Mouse (Mus musculus): ENCODE measurements around the gene Zswim4. TPM values are rescaled to one million over a fixed set of nuclear protein-coding genes. Genes with fewer than 3 reads are reported as not detected.
"Not testable (repeated sequence)": the region's sequence is repeated elsewhere in the genome, so short reads cannot be mapped to it uniquely, and the experiment has no call there.

Gene Zswim4
- 10.9 and 11.5 TPM in 2 replicates for polyA plus RNA-seq (2014; fragmentation: Nextera tagmentation; extraction: Ambion mirVana)

GRCm38 (mm10) chr8:84236998-84237473 is at the start of gene Zswim4:
Gene Zswim4, minus strand, starts transcription at chr8:84237055.
- Histone ChIP-seq H3K36me3 (ENCODE audit: control insufficient read depth, insufficient read depth, low read length) (peaks cover 11% of the 10 kb centered on the region; the same call in 1 of the 2 replicates), H3K4me1 (replicated peaks; ENCODE audit: control insufficient read depth, insufficient read depth, low read length) (peaks cover 10% of the 10 kb centered on the region), H3K9ac (ENCODE audit: low read length) (peak within 1 kb of the TSS; percentile 95), H3K27ac (ENCODE audit: low read depth) (peak within 1 kb of the TSS; percentile 79), H3K4me3 (ENCODE audit: low read depth, low read length) (peak within 1 kb of the TSS; percentile 93), H3K9me3 (ENCODE audit: control insufficient read depth, low read length) (no peaks in the 10 kb centered on the region), H3K4me2 (ENCODE audit: low read length) (peak within 1 kb of the TSS; percentile 57), H3K27me3 (replicated peaks; ENCODE audit: control insufficient read depth, insufficient read depth, low read length) (no peaks in the 10 kb centered on the region)
- DNase-seq (ENCODE audit: low spot score) (peak; percentile 100), ATAC-seq (replicated peaks; ENCODE audit: low FRiP score, low TSS enrichment, low read depth) (peak; percentile 99)
- WGBS, result under 1% methylated on average over 35 of the region's 35 CpGs

- H3K27me3 ChIP-seq (replicated peaks; ENCODE audit: control insufficient read depth, insufficient read depth, low read length); ATAC-seq (replicated peaks; ENCODE audit: low FRiP score, low TSS enrichment, low read depth); DNase-seq (ENCODE audit: low spot score); H3K4me2 ChIP-seq (ENCODE audit: low read length); H3K9me3 ChIP-seq (ENCODE audit: control insufficient read depth, low read length); H3K4me1 ChIP-seq (replicated peaks; ENCODE audit: control insufficient read depth, insufficient read depth, low read length); H3K4me3 ChIP-seq (ENCODE audit: low read depth, low read length); H3K9ac ChIP-seq (ENCODE audit: low read length); H3K36me3 ChIP-seq (ENCODE audit: control insufficient read depth, insufficient read depth, low read length): not testable (repeated sequence)
- WGBS, result 54% methylated on average over 4 of the region's 5 CpGs
- peak overlapping the region; percentile 47; the same call in 1 of the 2 replicates for H3K27ac ChIP-seq (ENCODE audit: low read depth)
Measured at GRCm38 (mm10) chr8:84285665-84286064, 48.8 kb upstream of the Zswim4 start.

GRCm38 (mm10) chr8:84284608-84285063 is 47.8 kb upstream of the Zswim4 start:
- ATAC-seq (replicated peaks; ENCODE audit: low FRiP score, low TSS enrichment, low read depth) (no peak), DNase-seq (ENCODE audit: low spot score) (peak; percentile 70)
- Histone ChIP-seq H3K27me3 (replicated peaks; ENCODE audit: control insufficient read depth, insufficient read depth, low read length) (no peaks in the 10 kb centered on the region), H3K4me2 (ENCODE audit: low read length) (peak overlapping the region; percentile 41), H3K27ac (ENCODE audit: low read depth) (peak overlapping the region; percentile 47), H3K36me3 (ENCODE audit: control insufficient read depth, insufficient read depth, low read length) (no peaks in the 10 kb centered on the region), H3K9ac (ENCODE audit: low read length) (peak overlapping the region; percentile 22; the same call in 1 of the 2 replicates), H3K4me3 (ENCODE audit: low read depth, low read length) (peak overlapping the region; percentile 20), H3K4me1 (replicated peaks; ENCODE audit: control insufficient read depth, insufficient read depth, low read length) (peaks cover 8% of the 10 kb centered on the region; the same call in 1 of the 2 replicates), H3K9me3 (ENCODE audit: control insufficient read depth, low read length) (no peaks in the 10 kb centered on the region)
- 11% methylated on average over 9 of the region's 9 CpGs for WGBS

GRCm38 (mm10) chr8:84280777-84281176 is 43.9 kb upstream of the Zswim4 start:
- 77% methylated on average over 10 of the region's 10 CpGs for WGBS
- H3K9me3 ChIP-seq (ENCODE audit: control insufficient read depth, low read length), result no peaks in the 10 kb centered on the region
- no peak overlapping the region for H3K27ac ChIP-seq (ENCODE audit: low read depth)
- DNase-seq (ENCODE audit: low spot score), result no peak
- H3K27me3 ChIP-seq (replicated peaks; ENCODE audit: control insufficient read depth, insufficient read depth, low read length), result no peaks in the 10 kb centered on the region
- no peak overlapping the region for H3K4me2 ChIP-seq (ENCODE audit: low read length)
- no peak for ATAC-seq (replicated peaks; ENCODE audit: low FRiP score, low TSS enrichment, low read depth)
- H3K4me1 ChIP-seq (replicated peaks; ENCODE audit: control insufficient read depth, insufficient read depth, low read length), result peaks cover 8% of the 10 kb centered on the region; the same call in 1 of the 2 replicates
- no peaks in the 10 kb centered on the region for H3K36me3 ChIP-seq (ENCODE audit: control insufficient read depth, insufficient read depth, low read length)
- no peak overlapping the region for H3K9ac ChIP-seq (ENCODE audit: low read length)
- H3K4me3 ChIP-seq (ENCODE audit: low read depth, low read length), result no peak overlapping the region

GRCm38 (mm10) chr8:84276447-84276846 is 39.6 kb upstream of the Zswim4 start:
- DNase-seq (ENCODE audit: low spot score) (no peak), ATAC-seq (replicated peaks; ENCODE audit: low FRiP score, low TSS enrichment, low read depth) (no peak)
- H3K4me1 ChIP-seq (replicated peaks; ENCODE audit: control insufficient read depth, insufficient read depth, low read length), result no peaks in the 10 kb centered on the region
- 67% methylated on average over 1 of the region's 1 CpGs for WGBS
- no peak overlapping the region for H3K9ac ChIP-seq (ENCODE audit: low read length)
- H3K27me3 ChIP-seq (replicated peaks; ENCODE audit: control insufficient read depth, insufficient read depth, low read length), result no peaks in the 10 kb centered on the region
- H3K27ac ChIP-seq (ENCODE audit: low read depth), result no peak overlapping the region
- H3K4me2 ChIP-seq (ENCODE audit: low read length), result no peak overlapping the region
- no peaks in the 10 kb centered on the region for H3K9me3 ChIP-seq (ENCODE audit: control insufficient read depth, low read length)
- no peaks in the 10 kb centered on the region for H3K36me3 ChIP-seq (ENCODE audit: control insufficient read depth, insufficient read depth, low read length)
- H3K4me3 ChIP-seq (ENCODE audit: low read depth, low read length), result no peak overlapping the region

- H3K27me3 ChIP-seq (replicated peaks; ENCODE audit: control insufficient read depth, insufficient read depth, low read length), result no peaks in the 10 kb centered on the region
- peaks cover 5% of the 10 kb centered on the region for H3K4me1 ChIP-seq (replicated peaks; ENCODE audit: control insufficient read depth, insufficient read depth, low read length)
- no peak overlapping the region for H3K9ac ChIP-seq (ENCODE audit: low read length)
- ATAC-seq (replicated peaks; ENCODE audit: low FRiP score, low TSS enrichment, low read depth) (no peak), DNase-seq (ENCODE audit: low spot score) (no peak)
- H3K4me2 ChIP-seq (ENCODE audit: low read length), result no peak overlapping the region
- H3K27ac ChIP-seq (ENCODE audit: low read depth), result no peak overlapping the region
- WGBS, result 81% methylated on average over 3 of the region's 3 CpGs
- no peaks in the 10 kb centered on the region for H3K36me3 ChIP-seq (ENCODE audit: control insufficient read depth, insufficient read depth, low read length)
- H3K4me3 ChIP-seq (ENCODE audit: low read depth, low read length), result no peak overlapping the region
- H3K9me3 ChIP-seq (ENCODE audit: control insufficient read depth, low read length), result no peaks in the 10 kb centered on the region
Measured at GRCm38 (mm10) chr8:84273968-84274367, 37.1 kb upstream of the Zswim4 start.

- no peak overlapping the region for H3K9ac ChIP-seq (ENCODE audit: low read length)
- H3K4me3 ChIP-seq (ENCODE audit: low read depth, low read length), result no peak overlapping the region
- H3K4me1 ChIP-seq (replicated peaks; ENCODE audit: control insufficient read depth, insufficient read depth, low read length), result peaks cover 5% of the 10 kb centered on the region
- H3K27ac ChIP-seq (ENCODE audit: low read depth), result no peak overlapping the region
- no peaks in the 10 kb centered on the region for H3K36me3 ChIP-seq (ENCODE audit: control insufficient read depth, insufficient read depth, low read length)
- H3K9me3 ChIP-seq (ENCODE audit: control insufficient read depth, low read length), result no peaks in the 10 kb centered on the region
- ATAC-seq (replicated peaks; ENCODE audit: low FRiP score, low TSS enrichment, low read depth), result no peak
- H3K4me2 ChIP-seq (ENCODE audit: low read length), result no peak overlapping the region
- 79% methylated on average over 4 of the region's 4 CpGs for WGBS
- no peak for DNase-seq (ENCODE audit: low spot score)
- H3K27me3 ChIP-seq (replicated peaks; ENCODE audit: control insufficient read depth, insufficient read depth, low read length), result no peaks in the 10 kb centered on the region
Measured at GRCm38 (mm10) chr8:84272302-84272701, 35.4 kb upstream of the Zswim4 start.

GRCm38 (mm10) chr8:84269950-84270773 is 33.3 kb upstream of the Zswim4 start, which contains the start of gene Ccdc130:
Gene Ccdc130, minus strand, starts transcription at chr8:84270380.
- H3K36me3 ChIP-seq (ENCODE audit: control insufficient read depth, insufficient read depth, low read length), result peaks cover 17% of the 10 kb centered on the region
- no peaks in the 10 kb centered on the region for H3K9me3 ChIP-seq (ENCODE audit: control insufficient read depth, low read length)
- peaks cover 5% of the 10 kb centered on the region for H3K4me1 ChIP-seq (replicated peaks; ENCODE audit: control insufficient read depth, insufficient read depth, low read length)
- 1% methylated on average over 44 of the region's 44 CpGs for WGBS
- DNase-seq (ENCODE audit: low spot score) (peak; percentile 97), ATAC-seq (replicated peaks; ENCODE audit: low FRiP score, low TSS enrichment, low read depth) (peak; percentile 100)
- 0 out of 2 replicates have a peak within 1 kb of the TSS, but pooled peaks have one; percentile 5 for H3K27ac ChIP-seq (ENCODE audit: low read depth)
- no peaks in the 10 kb centered on the region for H3K27me3 ChIP-seq (replicated peaks; ENCODE audit: control insufficient read depth, insufficient read depth, low read length)
- peak within 1 kb of the TSS; percentile 90 for H3K4me2 ChIP-seq (ENCODE audit: low read length)
- peak within 1 kb of the TSS; percentile 65 for H3K9ac ChIP-seq (ENCODE audit: low read length)
- H3K4me3 ChIP-seq (ENCODE audit: low read depth, low read length), result peak within 1 kb of the TSS; percentile 75
